Mouse (Mus musculus) layer of hippocampus, adult 8-10 months (tissue): ENCODE data around the gene Kif1c. TPM values are rescaled to one million over a fixed set of nuclear protein-coding genes. Genes with fewer than 3 reads are reported as not detected.
"Not testable (repeated sequence)": the region's sequence is repeated elsewhere in the genome, so short reads cannot be mapped to it uniquely, and the experiment has no call there.

Source experiments
- DNase-seq, 2 experiments: peaks; one replicate each; pipeline ENCODE4 v3.0.0; 2022; ENCODE audit warnings: low spot score in 2 of 2
- total RNA-seq, 4 experiments: library from RNA; stranded (reverse); gene quantifications; 2 replicates each; pipeline ENCODE4 v1.2.4; 2022

Gene Kif1c
- total RNA-seq, 4 experiments from 2014 or later, result 71.2 to 92.9 (median 83.9) TPM

DNA sequence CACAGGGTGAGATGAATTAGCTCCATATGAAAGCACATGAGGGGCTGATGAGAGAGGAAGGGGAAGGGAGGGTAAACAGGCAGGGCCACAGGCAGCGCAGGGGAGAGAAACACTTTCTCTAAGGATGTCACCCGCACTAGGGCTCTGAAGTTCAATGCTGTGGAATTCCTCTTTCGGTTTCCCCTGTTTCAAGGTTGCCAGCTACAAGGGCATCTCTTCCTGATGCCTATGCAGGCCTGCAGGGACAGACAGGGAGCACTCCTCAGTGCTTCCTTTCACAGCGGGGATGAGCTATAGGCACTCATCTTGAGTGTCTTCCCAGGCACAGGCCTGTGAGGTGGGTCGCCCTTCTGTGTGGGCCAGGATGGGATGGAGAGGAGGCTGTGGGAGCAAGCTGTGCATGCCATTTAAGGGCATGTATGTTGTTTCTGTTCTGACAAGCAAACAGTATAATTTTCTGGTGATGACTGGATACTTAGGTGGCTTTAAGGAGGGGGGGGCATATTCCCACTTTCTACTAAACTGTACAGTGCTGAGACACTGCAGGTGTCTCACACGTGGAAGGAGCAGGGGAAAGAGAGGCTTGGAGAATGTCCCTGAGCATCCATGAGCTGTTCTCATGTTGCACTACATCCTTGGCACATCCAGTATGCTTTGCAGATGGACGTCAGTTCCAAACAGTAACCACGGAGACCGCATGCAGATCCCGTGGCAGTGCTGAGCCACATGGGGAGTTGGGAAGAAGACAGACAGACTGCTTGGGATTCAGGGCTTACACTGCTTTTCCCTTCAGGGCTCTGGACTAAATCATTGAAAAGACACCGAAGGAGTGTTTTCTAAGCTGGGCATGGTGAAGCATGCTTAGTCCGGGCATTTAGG is 42.5 kb downstream of the Kif1c start:
- peak; percentile 60 to 62 for DNase-seq

GRCm38 (mm10) chr11:70745636-70746035 is 45.3 kb downstream of the Kif1c start:
- no peak for DNase-seq

DNA sequence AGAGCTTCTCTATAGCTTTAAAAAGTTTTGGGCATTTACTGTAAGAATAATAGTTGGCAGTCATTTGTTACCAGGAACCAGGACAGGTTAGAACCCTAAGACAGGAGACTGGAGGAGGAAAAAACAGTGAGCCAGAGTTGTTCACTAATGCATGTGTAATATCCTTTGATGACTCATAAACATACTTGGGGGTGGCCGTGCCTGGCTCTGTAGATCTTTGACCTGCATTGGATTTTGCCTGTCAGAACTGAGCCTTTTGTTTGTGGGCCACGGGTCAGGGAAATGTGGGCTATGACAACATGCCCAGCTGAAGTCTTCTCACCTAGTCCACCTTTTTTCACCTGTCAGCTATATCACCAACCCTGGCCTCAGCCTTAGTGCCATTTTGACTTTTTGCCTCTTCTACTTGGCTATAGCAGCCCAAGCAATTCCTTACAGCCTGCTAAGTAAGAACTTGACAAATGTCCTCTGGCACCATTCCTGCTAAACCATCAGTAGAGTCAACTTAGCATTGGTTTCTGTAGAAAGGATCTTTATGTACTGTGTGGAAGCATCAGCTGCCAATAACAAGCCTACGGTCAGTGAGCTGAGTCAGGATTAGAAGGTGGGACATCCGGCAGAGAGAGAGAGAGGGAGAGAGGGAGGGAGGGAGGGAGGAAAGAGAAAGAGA is 47.7 kb downstream of the Kif1c start:
- DNase-seq, result no peak

DNA sequence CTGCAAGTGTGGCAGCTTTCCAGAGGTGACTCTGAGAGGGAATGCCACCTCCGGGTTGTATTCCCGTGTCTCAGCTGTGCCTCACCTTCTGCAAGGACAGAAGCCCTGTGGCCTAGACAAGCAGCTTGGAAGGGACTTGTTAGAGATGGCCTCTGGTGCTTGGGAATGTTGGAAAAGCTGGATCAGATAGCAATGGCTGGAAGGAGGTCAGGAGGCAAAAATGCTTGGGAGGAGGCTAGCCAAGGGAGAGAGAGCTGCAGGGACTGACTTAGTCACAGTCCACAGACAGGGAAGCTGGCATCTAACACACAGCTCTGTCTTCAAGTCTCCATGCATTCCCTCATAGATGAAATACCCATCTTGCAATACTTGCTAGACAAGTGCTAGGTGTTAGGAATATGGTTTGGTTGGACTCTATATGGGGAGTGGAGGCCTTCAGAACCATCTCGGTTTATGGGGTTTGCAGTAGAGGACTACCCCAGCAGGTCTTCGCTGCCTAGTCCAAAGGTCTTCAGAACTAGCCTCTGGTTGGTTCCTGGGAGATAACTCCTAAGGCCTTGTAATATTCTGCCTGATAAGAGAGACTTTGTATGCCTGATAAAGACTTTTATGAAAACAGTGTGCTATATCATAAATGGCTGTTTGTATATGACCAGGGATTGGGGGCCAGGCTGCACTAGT is 52.1 kb downstream of the Kif1c start:
- no peak for DNase-seq

- no peak for DNase-seq
Observed at GRCm38 (mm10) chr11:70753146-70753545, 52.8 kb downstream of the Kif1c start.

GRCm38 (mm10) chr11:70754476-70754875 is 54.1 kb downstream of the Kif1c start:
- no peak for DNase-seq

DNA sequence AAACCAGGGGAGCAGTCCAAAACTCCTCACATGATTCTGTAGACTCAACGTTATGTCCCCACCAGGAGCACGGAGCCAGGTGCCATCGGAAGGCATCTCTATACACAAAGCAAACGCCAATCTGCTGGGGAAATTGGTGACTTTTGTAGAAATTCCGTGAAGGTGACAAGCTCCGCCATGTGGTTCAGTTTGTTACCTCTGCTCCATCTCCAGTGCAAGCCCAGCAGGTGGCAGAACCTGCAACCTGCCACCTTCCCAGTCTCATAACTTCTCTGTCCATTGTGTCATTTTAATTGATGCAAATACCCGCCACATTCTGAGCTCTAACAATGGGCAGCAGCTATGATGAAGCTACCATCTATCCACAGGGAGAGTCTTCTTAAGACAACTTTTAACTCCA is 54.6 kb downstream of the Kif1c start:
- DNase-seq, result no peak

GRCm38 (mm10) chr11:70755645-70756044 is 55.3 kb downstream of the Kif1c start:
- peak; percentile 63 to 84 for DNase-seq

DNA sequence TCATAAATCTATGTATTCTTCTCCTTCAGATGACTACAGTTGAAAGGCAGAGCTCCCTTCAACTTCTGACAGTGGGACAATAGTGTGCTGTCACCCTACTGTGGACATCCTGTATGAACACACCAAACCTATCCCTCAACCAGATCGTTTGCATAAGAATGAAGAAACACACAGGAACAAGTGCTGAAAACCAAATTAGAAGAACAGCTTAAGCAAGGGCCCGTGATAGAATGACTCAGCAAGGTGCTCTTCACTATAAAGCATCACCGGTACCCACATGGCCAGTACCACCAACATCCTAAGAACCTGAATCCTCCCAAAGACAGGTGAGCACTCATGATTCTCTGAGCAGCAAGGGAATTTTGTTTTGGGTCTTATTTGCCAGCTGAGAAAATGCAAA is 60.1 kb downstream of the Kif1c start:
- DNase-seq, result not testable (repeated sequence)

DNA sequence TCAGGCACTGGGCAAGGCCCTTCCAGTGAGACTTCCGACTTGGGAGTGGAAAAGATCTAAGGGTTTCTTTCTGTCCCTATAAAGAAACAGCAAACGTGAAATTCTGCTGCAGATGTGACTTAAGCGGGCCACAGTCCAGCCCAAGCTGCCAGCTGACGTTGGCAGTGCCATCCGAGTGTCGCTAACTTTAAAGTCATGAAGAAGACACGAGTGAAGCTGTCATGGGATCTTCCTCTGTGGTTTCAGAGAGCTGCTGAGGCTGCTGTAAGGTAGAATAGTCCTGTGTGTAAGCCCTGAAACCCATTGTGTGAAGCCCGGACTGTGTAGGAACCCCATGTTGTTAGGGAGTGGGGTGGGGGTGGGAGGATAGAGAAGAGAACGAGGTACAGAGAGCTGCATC is 62.3 kb downstream of the Kif1c start:
- no peak for DNase-seq

GRCm38 (mm10) chr11:70763582-70763935 is 63.2 kb downstream of the Kif1c start:
- DNase-seq, result no peak

- peak; percentile 73 to 77 for DNase-seq
Observed at GRCm38 (mm10) chr11:70763936-70764808, 63.8 kb downstream of the Kif1c start, which contains the start of gene Zfp3. Gene Zfp3 (plus strand): TSS chr11:70764209.

DNA sequence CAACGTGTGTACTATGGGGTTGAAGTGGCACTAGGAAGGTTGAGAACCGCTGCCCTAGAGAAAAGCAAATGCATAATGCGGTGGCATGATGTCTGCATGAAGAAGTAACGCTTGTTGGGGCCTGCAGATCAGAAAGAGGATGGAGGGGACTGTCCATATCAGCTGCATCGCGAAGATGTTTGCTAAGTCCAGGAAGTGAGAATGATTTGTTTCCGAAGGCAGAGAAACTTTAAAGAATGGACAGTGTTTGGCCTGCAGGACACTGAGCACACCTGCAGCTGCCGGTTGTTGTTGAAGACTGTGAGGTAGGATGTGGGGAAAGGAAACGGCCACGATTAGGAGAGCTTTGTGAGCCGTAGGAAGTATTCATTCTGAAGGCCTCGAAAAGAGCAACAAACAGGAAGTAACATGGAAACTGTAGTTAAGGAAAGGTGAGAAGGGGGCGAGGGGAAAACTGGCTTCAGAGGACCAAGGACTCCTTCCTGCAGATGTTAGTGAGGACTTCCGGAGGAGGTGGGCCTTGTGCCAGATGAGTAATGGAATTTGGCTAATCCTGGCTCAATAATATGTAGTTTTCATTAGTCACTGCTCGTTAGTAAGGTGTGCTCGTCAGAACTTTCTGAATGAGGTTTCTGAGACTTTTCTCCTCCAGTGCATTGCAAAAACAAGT is 65.6 kb downstream of the Kif1c start:
- no peak for DNase-seq

- DNase-seq, result no peak
Observed at GRCm38 (mm10) chr11:70770804-70771203, 70.5 kb downstream of the Kif1c start.

- peak; percentile 43 to 66 for DNase-seq
Observed at GRCm38 (mm10) chr11:70776830-70777571, 76.7 kb downstream of the Kif1c start.

GRCm38 (mm10) chr11:70777634-70778033 is 77.3 kb downstream of the Kif1c start:
- DNase-seq, result no peak

GRCm38 (mm10) chr11:70778058-70778457 is 77.7 kb downstream of the Kif1c start:
- DNase-seq, result not testable (repeated sequence)
